Mouse (Mus musculus) embryonic fibroblast, embryonic 13.5 days (primary cell): ENCODE data around the gene Fam131c. TPM values are rescaled to one million over a fixed set of nuclear protein-coding genes. Genes with fewer than 3 reads are reported as not detected.

ENCODE experiments used
- H3K27ac ChIP-seq: 2 replicates; pipeline ENCODE4 v1.5.1; 2012; ENCODE audit warnings: low read length, control low read depth, inconsistent platforms; ENCODE audit not compliant: insufficient read depth
- H3K4me1 ChIP-seq: 2 replicates; pipeline ENCODE4 v1.6.1; 2011; ENCODE audit warnings: low read length; ENCODE audit not compliant: control insufficient read depth, insufficient read depth
- H3K4me3 ChIP-seq: 2 replicates; pipeline ENCODE4 v1.5.1; 2011; ENCODE audit warnings: mild to moderate bottlenecking, control low read depth, low read length; ENCODE audit not compliant: insufficient read depth
- CTCF ChIP-seq: IDR thresholded peaks from 2 replicates; pipeline ENCODE4 v1.5.1; 2011; ENCODE audit warnings: mild to moderate bottlenecking, control low read depth, low read length, moderate library complexity, borderline replicate concordance; ENCODE audit not compliant: insufficient read depth
- POLR2A ChIP-seq: IDR thresholded peaks from 2 replicates; pipeline ENCODE4 v1.6.1; 2011; ENCODE audit warnings: low read depth, mild to moderate bottlenecking, control low read depth, low read length, moderate library complexity
- polyA plus RNA-seq: library from polyadenylated mRNA; stranded (reverse); fragments of >200 nt; gene quantifications from 2 replicates; pipeline ENCODE4 v1.2.4, GENCODE M21; 2011; ENCODE audit warnings: low read depth; ENCODE audit not compliant: missing spikeins, insufficient read length

The Fam131c gene
- polyA plus RNA-seq, 1 experiment: not detected

DNA sequence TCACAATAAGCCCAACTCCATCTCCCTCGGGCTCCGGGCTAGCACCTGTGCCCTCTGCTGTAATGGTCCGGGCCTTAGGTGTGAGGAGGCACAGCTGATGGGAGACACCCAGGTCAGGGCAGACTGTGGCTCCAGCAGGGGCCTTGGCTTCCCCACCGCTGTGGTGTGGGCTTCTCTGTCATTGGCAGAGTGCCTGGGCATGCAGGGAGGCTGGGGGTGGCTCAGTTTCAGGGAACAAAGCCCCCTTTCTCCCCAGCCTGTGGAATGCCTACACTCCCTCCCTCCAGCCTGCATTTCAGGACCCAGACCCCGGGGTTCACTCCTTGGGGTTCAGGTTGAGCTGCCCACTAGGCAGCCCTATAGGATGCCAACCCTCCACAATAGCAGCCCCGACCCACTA is 31.8 kb upstream of the Fam131c start:
- Histone ChIP-seq H3K4me3 (no peak overlapping the region), H3K27ac (no peak overlapping the region), H3K4me1 (no peaks in the 10 kb centered on the region)
- TF ChIP-seq POLR2A: no peak

DNA sequence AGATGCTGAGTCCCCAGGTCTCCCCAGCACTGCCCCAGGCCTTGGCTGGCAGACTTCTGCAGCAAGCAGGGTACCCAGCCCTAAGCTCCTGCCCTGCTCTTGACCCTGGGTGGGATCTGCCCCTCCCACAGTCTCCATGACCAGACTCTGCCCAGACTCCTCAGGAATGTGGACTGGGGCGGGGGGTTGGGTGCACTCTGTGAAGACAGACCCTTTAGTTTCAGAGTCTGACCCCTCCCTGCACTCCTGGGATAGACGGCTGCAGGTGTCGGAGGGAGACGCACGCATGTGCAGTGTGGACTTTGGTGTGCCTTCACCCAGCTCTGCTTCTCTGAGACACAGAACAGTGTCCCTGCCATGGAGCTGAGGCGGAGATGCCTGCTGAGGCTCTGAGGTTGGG is 30.0 kb upstream of the Fam131c start:
- Histone ChIP-seq H3K27ac (no peak overlapping the region), H3K4me3 (no peak overlapping the region), H3K4me1 (no peaks in the 10 kb centered on the region)
- TF ChIP-seq CTCF: no peak

GRCm38 (mm10) chr4:141338853-141339252 is 29.2 kb upstream of the Fam131c start:
- H3K4me3 ChIP-seq: no peak overlapping the region
- no peak for TF ChIP-seq CTCF
- TF ChIP-seq POLR2A: no peak
- no peak overlapping the region for H3K27ac ChIP-seq

GRCm38 (mm10) chr4:141341477-141341876 is 26.5 kb upstream of the Fam131c start:
- H3K4me3 ChIP-seq: no peak overlapping the region
- no peaks in the 10 kb centered on the region for H3K4me1 ChIP-seq
- H3K27ac ChIP-seq: no peak overlapping the region
- TF ChIP-seq CTCF: no peak
- TF ChIP-seq POLR2A: no peak

More at GRCm38 (mm10) chr4:141338853-141339252, 29.2 kb upstream of the Fam131c start:
- H3K4me1 ChIP-seq: no peaks in the 10 kb centered on the region

- H3K4me1 ChIP-seq: no peaks in the 10 kb centered on the region
- H3K4me3 ChIP-seq: no peak overlapping the region
- TF ChIP-seq CTCF (no peak), POLR2A (no peak)
- H3K27ac ChIP-seq: no peak overlapping the region
Measured at GRCm38 (mm10) chr4:141343515-141343914, 24.5 kb upstream of the Fam131c start.

GRCm38 (mm10) chr4:141345219-141345618 is 22.8 kb upstream of the Fam131c start:
- H3K4me3 ChIP-seq: no peak overlapping the region
- no peak for TF ChIP-seq POLR2A
- TF ChIP-seq CTCF: no peak
- H3K4me1 ChIP-seq: no peaks in the 10 kb centered on the region
- no peak overlapping the region for H3K27ac ChIP-seq

GRCm38 (mm10) chr4:141347365-141347797 is 20.6 kb upstream of the Fam131c start:
- TF ChIP-seq CTCF (no peak), POLR2A (no peak)
- H3K27ac ChIP-seq: no peak overlapping the region

GRCm38 (mm10) chr4:141348616-141349015 is 19.4 kb upstream of the Fam131c start:
- Histone ChIP-seq H3K4me3 (no peak overlapping the region), H3K27ac (no peak overlapping the region), H3K4me1 (no peaks in the 10 kb centered on the region)
- TF ChIP-seq CTCF (no peak), POLR2A (no peak)

More at GRCm38 (mm10) chr4:141347365-141347797, 20.6 kb upstream of the Fam131c start:
- Histone ChIP-seq H3K4me3 (no peak overlapping the region), H3K4me1 (no peaks in the 10 kb centered on the region)

DNA sequence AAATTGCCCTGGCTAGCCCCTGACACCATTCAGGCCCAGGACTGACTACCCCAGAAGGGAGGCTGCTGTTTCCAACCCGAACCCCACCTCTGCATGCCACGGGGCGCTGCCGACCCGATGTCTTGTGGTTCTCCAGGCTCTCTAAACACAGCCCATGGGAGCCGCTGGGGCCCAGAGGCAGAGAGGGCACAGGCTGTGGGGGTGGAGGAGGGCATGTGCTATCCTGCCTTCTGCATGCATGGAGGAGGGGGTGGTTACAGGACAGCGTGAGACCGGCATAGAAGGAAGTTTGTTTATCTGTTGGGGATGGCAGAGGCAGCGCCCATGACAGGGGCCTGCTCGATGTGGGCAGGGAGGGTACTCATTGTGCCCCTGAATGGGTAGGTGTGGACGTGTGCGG is 18.0 kb upstream of the Fam131c start:
- no peak overlapping the region for H3K27ac ChIP-seq
- no peak overlapping the region for H3K4me3 ChIP-seq
- H3K4me1 ChIP-seq: no peaks in the 10 kb centered on the region
- TF ChIP-seq POLR2A: no peak

DNA sequence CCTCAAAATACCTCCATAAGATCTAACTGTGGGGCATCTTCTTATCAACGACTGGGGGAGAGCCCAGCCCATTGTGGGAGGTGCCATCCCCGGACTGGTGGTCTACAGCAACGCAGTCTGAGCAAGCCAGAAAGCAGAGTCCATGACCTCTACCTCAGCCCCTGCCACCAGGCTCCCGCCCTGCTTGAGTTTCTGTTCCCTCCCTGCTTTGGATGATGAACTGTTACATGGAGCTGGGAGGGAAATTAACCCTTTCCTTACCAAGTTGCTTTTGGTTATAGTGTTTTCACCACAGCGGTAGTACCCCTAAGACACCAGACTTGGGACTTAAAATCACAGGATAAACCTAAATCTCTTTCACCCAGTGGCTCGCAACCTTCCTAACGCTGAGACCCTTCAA is 16.0 kb upstream of the Fam131c start:
- no peak overlapping the region for H3K4me3 ChIP-seq
- TF ChIP-seq CTCF (no peak), POLR2A (no peak)
- no peaks in the 10 kb centered on the region for H3K4me1 ChIP-seq
- no peak overlapping the region for H3K27ac ChIP-seq

- Histone ChIP-seq H3K4me3 (no peak overlapping the region), H3K27ac (no peak overlapping the region), H3K4me1 (no peaks in the 10 kb centered on the region)
- no peak for TF ChIP-seq CTCF
- TF ChIP-seq POLR2A: no peak
Measured at GRCm38 (mm10) chr4:141352986-141353385, 15.0 kb upstream of the Fam131c start.
